Mouse (Mus musculus) brown adipose tissue, adult 24 weeks (tissue): ENCODE measurements around the gene Mfap1a. TPM values are rescaled to one million over a fixed set of nuclear protein-coding genes. Genes with fewer than 3 reads are reported as not detected.
"Not testable (repeated sequence)": the region's sequence is repeated elsewhere in the genome, so short reads cannot be mapped to it uniquely, and the experiment has no call there.

Source experiments
- H3K27ac ChIP-seq: fragments of 200-500 bp; replicated peaks from 2 replicates; pipeline ENCODE4 v1.5.1; 2012; ENCODE audit warnings: low read depth, mild to moderate bottlenecking, low read length
- H3K4me1 ChIP-seq: fragments of 200-500 bp; 2 replicates; pipeline ENCODE4 v1.6.1; 2012; ENCODE audit warnings: low read length, mixed read lengths; ENCODE audit not compliant: control insufficient read depth, insufficient read depth, insufficient read length
- H3K4me3 ChIP-seq: fragments of 200-500 bp; 2 replicates; pipeline ENCODE4 v1.5.1; 2012; ENCODE audit warnings: low read depth, mild to moderate bottlenecking, low read length, moderate library complexity; ENCODE audit not compliant: insufficient read depth
- polyA plus RNA-seq: library from polyadenylated mRNA; stranded (reverse); fragments of >200 nt; gene quantifications from 2 replicates; pipeline ENCODE4 v1.2.4, GENCODE M21; 2012; ENCODE audit not compliant: missing spikeins, insufficient read depth, insufficient read length

Gene Mfap1a
- 17.5 and 19.3 TPM in 2 replicates for polyA plus RNA-seq

GRCm38 (mm10) chr2:121505942-121506882, at the start of gene Mfap1a, which contains the start of gene Wdr76:
Gene Mfap1a (minus strand): TSS chr2:121506665.
Gene Wdr76 (plus strand): TSS chr2:121506723.
- not testable (repeated sequence) for H3K4me1 ChIP-seq
- peak within 1 kb of the TSS; percentile 65 for H3K4me3 ChIP-seq
- H3K27ac ChIP-seq = peak within 1 kb of the TSS; percentile 48; the same call in 1 of the 2 replicates

DNA sequence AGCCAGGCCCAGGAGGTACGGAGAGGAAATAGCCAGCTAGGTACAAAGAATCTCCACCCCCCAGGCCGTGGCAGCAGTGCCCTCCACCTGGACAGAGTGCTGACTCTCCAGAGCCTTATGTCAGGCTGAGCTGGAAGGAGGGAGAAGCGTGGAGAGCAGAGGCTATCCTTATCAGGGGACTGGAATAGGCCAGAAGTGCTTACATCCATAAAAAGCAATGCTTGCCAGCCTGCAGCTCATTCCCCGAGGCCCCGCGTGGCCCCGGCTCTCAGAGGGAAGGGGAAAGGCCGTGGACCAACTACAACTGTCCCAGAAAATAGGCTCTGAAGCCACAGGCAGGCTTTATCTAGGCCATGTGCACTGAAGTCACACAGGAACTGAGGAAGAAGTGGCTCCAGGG, 44.8 kb upstream of the Mfap1a start:
- peak overlapping the region; percentile 25 for H3K27ac ChIP-seq
- peaks cover 4% of the 10 kb centered on the region; the same call in 1 of the 2 replicates for H3K4me1 ChIP-seq
- no peak overlapping the region for H3K4me3 ChIP-seq

DNA sequence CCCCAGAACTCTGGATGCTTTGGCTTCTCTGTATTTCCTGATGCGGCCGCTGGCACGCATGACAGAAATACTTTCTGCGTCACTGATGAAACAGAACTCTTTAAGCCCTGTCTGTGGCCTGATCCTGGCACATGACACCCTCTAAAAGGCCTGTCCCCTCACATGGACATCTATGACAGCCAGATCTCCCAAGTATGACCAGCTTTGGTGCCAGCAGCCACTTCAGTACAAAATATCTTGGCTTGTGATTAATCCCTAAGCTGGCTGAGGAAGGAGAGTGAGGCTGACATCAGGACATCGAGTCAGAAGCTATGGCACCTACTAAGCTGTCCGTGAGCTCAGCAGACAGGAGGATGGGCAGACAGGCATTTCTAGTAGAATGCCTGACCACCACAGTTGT, 43.2 kb upstream of the Mfap1a start:
- no peak overlapping the region for H3K4me3 ChIP-seq
- H3K4me1 ChIP-seq = peaks cover 4% of the 10 kb centered on the region; the same call in 1 of the 2 replicates
- no peak overlapping the region for H3K27ac ChIP-seq

GRCm38 (mm10) chr2:121544829-121545228, 38.4 kb upstream of the Mfap1a start:
- no peaks in the 10 kb centered on the region for H3K4me1 ChIP-seq
- no peak overlapping the region for H3K4me3 ChIP-seq
- no peak overlapping the region for H3K27ac ChIP-seq

- Histone ChIP-seq H3K4me3 (no peak overlapping the region), H3K4me1 (no peaks in the 10 kb centered on the region), H3K27ac (no peak overlapping the region)
Measured at GRCm38 (mm10) chr2:121525056-121525455, 18.6 kb upstream of the Mfap1a start.

- H3K27ac ChIP-seq, H3K4me1 ChIP-seq, H3K4me3 ChIP-seq: not testable (repeated sequence)
Measured at GRCm38 (mm10) chr2:121522830-121523229, 16.4 kb upstream of the Mfap1a start.

DNA sequence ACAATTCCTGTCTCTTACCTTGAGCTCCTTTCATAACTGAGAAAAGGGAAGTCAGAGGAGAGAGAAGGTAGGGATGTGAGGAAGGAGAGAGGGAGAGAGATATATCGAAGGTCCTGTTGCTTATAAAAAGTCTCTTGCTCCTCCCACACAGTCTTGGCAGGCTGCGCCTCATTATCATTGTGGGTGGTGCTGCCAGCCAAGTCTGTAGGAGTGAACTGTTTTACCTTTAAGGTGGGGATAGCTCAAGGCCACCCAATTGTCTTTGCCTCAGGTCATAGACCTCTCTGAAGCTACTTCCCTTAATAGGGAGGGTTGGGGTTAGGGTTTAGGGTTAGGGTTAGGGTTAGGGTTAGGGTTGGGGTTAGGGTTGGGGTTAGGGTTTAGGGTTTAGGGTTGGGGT, 15.5 kb upstream of the Mfap1a start:
- no peak overlapping the region for H3K27ac ChIP-seq
- H3K4me1 ChIP-seq = no peaks in the 10 kb centered on the region
- no peak overlapping the region for H3K4me3 ChIP-seq

DNA sequence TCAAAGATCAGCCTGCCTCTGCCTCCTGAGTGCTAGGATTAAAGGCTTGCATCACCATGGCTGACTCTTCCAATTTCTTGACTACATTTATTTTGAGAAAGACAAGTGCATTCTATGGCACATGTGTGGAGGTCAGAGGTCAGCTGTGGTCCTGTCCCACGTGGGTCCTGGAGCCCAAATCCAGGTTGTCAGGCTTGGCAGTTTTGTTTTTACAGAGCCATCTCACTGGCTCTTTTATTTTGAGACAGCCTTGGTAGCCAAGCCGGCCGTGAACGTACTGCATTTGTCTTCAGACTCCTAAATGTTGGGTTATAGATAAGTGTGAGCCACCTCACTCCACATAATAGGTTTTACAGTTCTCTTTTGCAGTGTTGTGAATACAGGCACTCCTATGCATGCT, 12.2 kb upstream of the Mfap1a start:
- H3K27ac ChIP-seq, H3K4me3 ChIP-seq, H3K4me1 ChIP-seq: not testable (repeated sequence)

- Histone ChIP-seq H3K4me1 (no peaks in the 10 kb centered on the region), H3K4me3 (no peak overlapping the region), H3K27ac (no peak overlapping the region)
Measured at GRCm38 (mm10) chr2:121518106-121518505, 11.6 kb upstream of the Mfap1a start.

DNA sequence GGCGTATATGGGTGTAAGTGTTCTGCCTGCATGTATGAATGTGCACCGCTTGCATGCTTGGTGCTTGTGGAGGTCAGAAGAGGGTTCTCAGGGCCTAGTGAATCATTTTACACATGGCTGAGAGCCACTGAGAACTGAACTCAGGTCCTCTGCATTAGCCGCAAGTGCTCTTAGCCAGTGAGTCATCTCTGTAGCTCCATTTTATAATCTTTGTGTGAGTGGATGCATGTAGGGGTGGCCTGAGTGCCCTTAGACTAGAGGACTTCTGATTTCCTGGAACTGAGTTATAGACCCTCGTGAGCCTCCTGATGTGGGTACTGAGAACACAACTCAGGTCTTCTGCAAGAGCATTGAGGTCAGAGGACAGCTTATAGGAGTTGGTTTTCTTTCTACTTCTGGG, 7.7 kb upstream of the Mfap1a start:
- Histone ChIP-seq H3K27ac (no peak overlapping the region), H3K4me1 (no peaks in the 10 kb centered on the region; the same call in 1 of the 2 replicates), H3K4me3 (no peak overlapping the region)

- not testable (repeated sequence) for H3K4me1 ChIP-seq, H3K27ac ChIP-seq, H3K4me3 ChIP-seq
Measured at GRCm38 (mm10) chr2:121512991-121513765, 6.7 kb upstream of the Mfap1a start.

DNA sequence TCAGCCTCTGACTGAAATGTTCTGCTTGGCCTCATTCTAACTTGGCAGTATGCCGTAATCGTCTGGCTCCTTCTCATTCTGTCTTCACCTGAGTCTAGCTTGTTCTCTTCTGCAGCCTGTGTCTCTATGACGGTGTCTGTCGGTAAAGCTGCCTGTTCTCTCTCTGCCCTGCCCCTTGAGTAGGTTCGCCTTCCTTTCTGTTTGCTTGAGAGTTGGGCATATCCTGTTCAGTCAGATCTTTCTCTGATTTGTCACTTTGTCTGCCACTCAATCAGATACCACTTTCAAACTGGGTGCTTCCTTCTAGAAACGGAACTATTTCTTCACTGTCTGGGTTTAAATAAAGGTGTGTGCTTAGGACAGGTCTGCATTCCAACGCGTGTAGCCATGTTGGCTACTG, 4.9 kb upstream of the Mfap1a start:
- Histone ChIP-seq H3K27ac (no peak overlapping the region), H3K4me1 (peaks cover 5% of the 10 kb centered on the region), H3K4me3 (no peak overlapping the region)

DNA sequence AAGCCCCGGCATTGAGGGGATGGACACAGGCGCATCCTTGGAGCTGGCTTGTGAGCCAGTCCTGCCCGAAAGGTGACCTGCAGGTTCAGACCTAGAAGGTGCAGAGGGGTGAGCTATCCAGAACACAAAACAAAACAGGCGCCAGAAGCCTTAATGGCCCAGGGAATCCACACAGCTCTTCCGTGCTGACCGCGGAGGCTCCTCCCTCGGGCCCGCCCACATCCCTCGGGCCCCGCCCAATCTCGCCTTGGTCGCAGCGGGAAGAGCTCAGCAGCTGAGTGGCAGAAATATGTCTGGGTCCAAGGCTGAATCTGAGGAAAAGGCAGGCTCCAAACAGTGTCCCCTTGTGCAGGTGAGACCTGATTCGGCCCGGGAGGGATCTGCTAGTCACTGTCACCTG, 3.1 kb upstream of the Mfap1a start:
- Histone ChIP-seq H3K4me3 (peak overlapping the region; percentile 53), H3K27ac (no peak overlapping the region), H3K4me1 (peaks cover 5% of the 10 kb centered on the region)

- peak overlapping the region; percentile 53 for H3K4me3 ChIP-seq
- H3K27ac ChIP-seq = no peak overlapping the region
- H3K4me1 ChIP-seq = peaks cover 5% of the 10 kb centered on the region
Measured at GRCm38 (mm10) chr2:121507951-121508330, 1.5 kb upstream of the Mfap1a start.

GRCm38 (mm10) chr2:121507173-121507950, 897 bp upstream of the Mfap1a start:
- Histone ChIP-seq H3K27ac (no peak overlapping the region), H3K4me1 (peaks cover 5% of the 10 kb centered on the region), H3K4me3 (peak overlapping the region; percentile 53)
